Mouse (Mus musculus) Patski (cell line): ENCODE data around the gene Gm884. TPM values are rescaled to one million over a fixed set of nuclear protein-coding genes. Genes with fewer than 3 reads are reported as not detected.
A peak's percentile ranks its signal among the peaks of the same experiment; 100 is the strongest.

Source experiments
- ATAC-seq: fragments of 100-300 bp; one replicate; pipeline ENCODE4 v1.8.0; 2021
- CTCF ChIA-PET: fragments of 350-600 bp; sonication (Branson Sonifier 250); formaldehyde crosslinking; loops from one replicate; lab custom pipeline; 2022; ENCODE audit warnings: inconsistent platforms; lab: Charles Lee
- POLR2A ChIA-PET: fragments of 350-600 bp; sonication (Branson Sonifier 250); formaldehyde crosslinking; loops from one replicate; lab custom pipeline; 2022; ENCODE audit warnings: antibody characterized with exemption, inconsistent platforms; lab: Charles Lee
- DNase-seq: peaks from one replicate; pipeline ENCODE4 v3.0.0-alpha.2; 2011; ENCODE audit warnings: low read depth, low spot score
- H3K27me3 ChIP-seq: fragments of 371-371 bp; one replicate; pipeline ENCODE4 v1.5.1; 2021
- CTCF ChIP-seq: fragments of 100-300 bp; IDR thresholded peaks from one replicate; pipeline ENCODE4 v1.5.1; 2021
- in situ Hi-C: fragments of 300-500 bp; cut with MboI; formaldehyde crosslinking; loops from 3 replicates; pipeline ENCODE4 v1.11.1; 2018; ENCODE audit warnings: low pct_unique_long_range_greater_than_20kb, mixed read lengths
- polyA plus RNA-seq: library from polyadenylated mRNA; unstranded; gene quantifications from one replicate; pipeline ENCODE4 v1.2.3, GENCODE M21; 2021

Gene Gm884
- polyA plus RNA-seq, 1 experiment from 2014 or later = not detected

DNA sequence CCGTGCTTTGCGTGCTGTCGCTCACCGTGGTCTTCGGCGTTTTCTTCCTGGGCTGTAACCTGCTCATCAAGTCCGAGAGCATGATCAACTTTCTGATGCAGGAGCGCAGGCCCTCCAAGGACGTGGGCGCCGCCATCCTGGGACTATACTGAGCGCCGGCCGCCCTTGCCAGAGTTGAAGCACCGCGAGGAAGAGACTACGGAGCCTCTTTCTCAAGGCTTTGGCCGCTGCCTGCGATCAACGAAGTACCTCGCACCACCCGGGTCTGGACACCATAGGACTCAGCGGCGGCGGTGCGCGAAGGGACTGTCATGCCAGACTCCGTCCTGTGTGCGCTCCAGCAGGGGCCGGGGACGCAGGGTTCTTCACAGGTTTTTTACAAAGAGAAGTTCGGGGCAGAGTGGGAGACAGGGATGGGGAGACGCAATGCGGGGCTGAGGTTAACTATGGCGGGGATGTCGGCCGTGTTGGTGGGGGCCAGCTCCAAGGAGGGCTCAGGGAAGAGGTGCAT lies 29.1 kb upstream of the Gm884 start:
- in situ Hi-C loops = no loop called here
- no peak for DNase-seq
- CTCF ChIA-PET = no interaction called here
- TF ChIP-seq CTCF = no peak
- no peak for ATAC-seq
- POLR2A ChIA-PET = no interaction called here
- peaks cover 81% of the 10 kb centered on the region for H3K27me3 ChIP-seq

DNA sequence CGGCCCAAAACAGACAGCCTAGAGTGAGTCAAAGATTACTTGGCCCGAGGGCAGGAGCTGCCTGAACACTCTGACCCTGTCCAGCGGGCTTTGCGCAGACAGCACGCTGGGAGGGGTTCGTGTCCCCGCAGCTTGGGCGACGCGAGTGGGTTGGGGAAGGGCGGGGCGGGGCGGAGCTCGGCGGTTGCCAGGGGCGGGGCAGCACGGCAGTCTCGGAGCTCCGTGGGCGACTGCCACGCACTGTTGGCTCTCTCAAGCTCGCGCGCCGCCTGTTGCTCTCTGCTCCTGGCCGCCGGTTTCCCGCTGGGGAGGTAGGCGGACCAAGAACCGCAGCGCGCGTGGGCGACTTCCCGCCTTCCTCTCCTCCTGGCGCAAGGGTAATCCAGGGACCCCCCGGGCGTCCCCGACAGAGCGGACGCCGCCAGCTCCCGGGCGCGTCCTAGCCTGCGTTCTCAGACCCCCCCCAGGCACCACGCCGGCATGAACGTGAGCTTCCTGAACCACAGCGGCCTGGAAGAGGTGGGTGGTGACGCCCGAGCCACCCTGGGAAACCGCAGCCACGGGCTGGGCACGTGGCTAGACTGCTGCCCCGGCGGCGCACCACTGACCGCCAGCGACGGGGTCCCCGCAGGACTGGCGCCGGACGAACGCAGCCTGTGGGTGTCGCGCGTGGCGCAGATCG lies 28.5 kb upstream of the Gm884 start, which contains the start of gene Rprml:
Rprml (plus strand) TSS at position 270 of the 682 bp plus-strand sequence.
- no peak for TF ChIP-seq CTCF
- peak; percentile 42 for ATAC-seq
- in situ Hi-C loops = no loop called here
- POLR2A ChIA-PET = no interaction called here
- DNase-seq = no peak
- CTCF ChIA-PET = interaction anchor here (0.8 kb wide), 1 partner anchor 11 kb away, joined by 3 read pairs; the partner anchor contains the start of gene Lyzl6
- peaks cover 78% of the 10 kb centered on the region for H3K27me3 ChIP-seq

GRCm38 (mm10) chr11:103648656-103649055 lies 27.7 kb upstream of the Gm884 start:
- TF ChIP-seq CTCF = no peak
- ChIA-PET POLR2A (no interaction called here), CTCF (no interaction called here)
- no peak for DNase-seq
- ATAC-seq = no peak
- in situ Hi-C loops = no loop called here
- H3K27me3 ChIP-seq = peaks cover 75% of the 10 kb centered on the region

DNA sequence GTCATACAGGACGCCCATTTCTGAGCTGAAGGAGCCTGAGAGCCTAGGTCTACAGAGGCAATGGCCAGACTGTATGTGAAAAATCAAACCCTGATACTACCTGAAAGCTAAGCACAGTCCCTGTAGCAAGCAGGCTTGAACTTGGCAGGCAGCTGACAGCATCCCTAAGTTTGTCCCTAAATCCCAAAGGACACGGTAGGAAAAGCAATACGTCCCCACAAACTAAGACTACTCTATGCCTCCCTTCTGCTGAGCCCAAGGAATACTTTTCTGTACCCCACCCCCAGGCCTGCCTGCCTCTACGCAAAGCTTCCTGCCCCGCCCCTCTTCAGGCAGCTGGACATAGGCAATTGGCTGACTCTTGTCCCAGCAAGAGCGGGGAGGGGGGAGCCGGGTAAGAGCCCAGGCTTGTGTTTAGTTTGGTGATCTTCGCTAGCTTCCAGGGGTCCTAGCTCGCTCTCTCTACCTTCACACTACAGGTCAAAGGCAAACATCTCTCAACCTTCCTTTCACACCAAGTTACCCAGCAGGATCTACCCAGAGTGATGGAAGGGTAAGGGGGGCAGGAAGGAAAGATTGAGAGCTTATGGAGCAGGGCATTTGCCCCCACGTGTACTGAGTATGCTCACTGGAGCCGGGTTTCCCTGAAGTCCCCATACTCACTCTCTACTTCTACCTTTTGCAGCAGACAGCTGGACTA lies 27.1 kb upstream of the Gm884 start:
- CTCF ChIA-PET = no interaction called here
- in situ Hi-C loops = no loop called here
- no peak for TF ChIP-seq CTCF
- ATAC-seq = no peak
- peaks cover 71% of the 10 kb centered on the region for H3K27me3 ChIP-seq
- DNase-seq = no peak
- POLR2A ChIA-PET = no interaction called here

DNA sequence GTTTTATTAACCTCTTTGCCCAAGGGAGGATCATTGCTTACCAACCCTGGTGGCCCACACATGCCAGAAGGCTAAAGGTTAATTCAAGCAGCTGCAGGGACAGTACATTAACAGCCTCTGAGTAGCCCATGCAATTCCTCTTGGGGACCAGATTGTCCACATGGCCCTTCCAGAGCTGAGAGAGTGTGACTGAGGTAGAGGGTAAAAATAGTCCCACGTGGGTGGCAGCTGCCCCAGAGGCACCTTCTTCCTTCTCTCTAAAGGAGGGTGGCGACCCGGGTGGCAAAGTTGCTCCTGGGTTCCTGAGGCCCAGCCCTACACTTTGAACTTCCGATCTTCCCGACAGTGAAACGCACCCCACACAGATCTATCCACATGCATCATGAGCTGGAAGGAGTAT lies 25.4 kb upstream of the Gm884 start:
- in situ Hi-C loops = no loop called here
- H3K27me3 ChIP-seq = peaks cover 60% of the 10 kb centered on the region
- POLR2A ChIA-PET = no interaction called here
- CTCF ChIA-PET = no interaction called here
- DNase-seq (no peak), ATAC-seq (no peak)
- no peak for TF ChIP-seq CTCF

DNA sequence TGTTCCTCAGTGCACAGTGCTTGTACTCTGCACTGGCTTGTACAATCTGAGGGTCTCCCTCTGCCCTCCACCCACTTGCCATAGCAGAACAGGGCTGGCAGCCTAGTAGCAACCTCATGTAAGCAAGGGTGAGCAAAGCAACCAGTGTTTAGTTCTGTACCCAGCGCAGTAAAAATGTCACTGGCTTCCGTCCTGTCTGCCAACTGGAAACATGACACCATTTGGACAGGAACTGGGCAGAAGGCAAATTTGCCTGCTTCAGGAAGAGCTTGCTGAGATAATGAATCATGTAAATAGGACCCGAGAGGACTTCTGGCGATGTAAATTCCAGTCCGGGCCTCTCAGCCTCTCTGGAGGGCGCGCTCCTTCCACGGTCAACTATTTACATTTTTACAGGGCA lies 24.8 kb upstream of the Gm884 start:
- CTCF ChIA-PET = no interaction called here
- H3K27me3 ChIP-seq = peaks cover 57% of the 10 kb centered on the region
- DNase-seq (no peak), ATAC-seq (no peak)
- in situ Hi-C loops = no loop called here
- TF ChIP-seq CTCF = no peak
- POLR2A ChIA-PET = no interaction called here

DNA sequence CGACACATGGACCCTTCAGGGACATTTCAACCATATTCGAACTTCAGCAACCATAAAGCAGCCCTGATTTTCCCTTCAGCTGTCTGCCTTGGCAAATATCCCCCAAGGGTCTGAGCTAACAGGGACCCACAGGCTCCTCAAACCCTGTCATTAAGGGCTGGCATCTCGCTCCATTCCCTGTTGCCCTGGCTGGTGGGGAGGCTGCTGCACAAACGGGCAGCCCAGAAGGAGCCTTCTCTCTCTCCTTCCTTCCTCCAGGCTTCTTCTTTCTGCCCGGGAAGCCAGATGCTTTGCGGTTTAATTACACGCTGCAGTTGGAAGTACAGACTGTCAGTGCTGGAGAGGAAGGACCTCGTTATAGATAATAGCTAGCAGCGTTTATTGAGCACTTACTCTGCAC lies 22.3 kb upstream of the Gm884 start:
- in situ Hi-C loops = loop anchor here (5.0 kb wide), 1 partner anchor 269 kb away; no protein-coding TSS in a partner anchor
- peaks cover 62% of the 10 kb centered on the region for H3K27me3 ChIP-seq

GRCm38 (mm10) chr11:103639407-103639946 lies 18.5 kb upstream of the Gm884 start:
- in situ Hi-C loops = no loop called here
- H3K27me3 ChIP-seq = peaks cover 41% of the 10 kb centered on the region
- ATAC-seq (no peak), DNase-seq (no peak)
- ChIA-PET POLR2A (no interaction called here), CTCF (interaction anchor here (0.8 to 2.6 kb wide), 13 partner anchors 10 to 277 kb away, joined by 3 to 14 read pairs (median 4); partner anchors contain the start of genes Gosr2 and Rprml)
- TF ChIP-seq CTCF = peak; percentile 97

More for the DNA sequence above, 22.3 kb upstream of the Gm884 start:
- ChIA-PET POLR2A (no interaction called here), CTCF (interaction anchor here (1.4 kb wide), 1 partner anchor 116 kb away, joined by 3 read pairs; no protein-coding TSS in a partner anchor)
- DNase-seq = no peak
- ATAC-seq = no peak
- no peak for TF ChIP-seq CTCF

GRCm38 (mm10) chr11:103638790-103639189 lies 17.9 kb upstream of the Gm884 start, which contains the start of gene Lyzl6:
TSS of gene Lyzl6 (minus strand) at chr11:103638890.
- CTCF ChIA-PET = interaction anchor here (0.8 to 2.6 kb wide), 12 partner anchors 10 to 277 kb away, joined by 3 to 14 read pairs (median 4); partner anchors contain the start of gene Rprml
- H3K27me3 ChIP-seq = peaks cover 46% of the 10 kb centered on the region
- in situ Hi-C loops = no loop called here
- TF ChIP-seq CTCF = no peak
- DNase-seq (no peak), ATAC-seq (no peak)
- POLR2A ChIA-PET = no interaction called here

DNA sequence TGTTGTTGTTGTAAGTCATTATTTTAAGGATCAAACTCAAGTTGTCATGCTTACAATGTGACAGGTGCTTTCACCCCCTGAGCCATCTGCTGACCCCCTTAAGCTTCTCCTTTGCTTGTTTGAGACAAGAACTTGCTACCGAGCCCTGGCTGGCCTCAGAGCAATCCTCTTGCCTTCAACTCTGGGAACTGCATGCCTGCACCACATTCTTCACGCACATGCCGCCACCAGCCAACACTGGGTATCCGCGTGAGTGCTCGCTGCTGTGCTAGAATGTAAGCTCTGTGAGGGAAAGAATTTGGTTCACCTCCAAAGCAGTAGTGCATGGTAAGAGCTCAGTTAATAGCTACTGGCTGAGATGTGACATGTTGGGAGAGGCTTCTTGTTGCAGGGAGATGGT lies 15.3 kb upstream of the Gm884 start:
- ChIA-PET POLR2A (no interaction called here), CTCF (no interaction called here)
- H3K27me3 ChIP-seq = peaks cover 44% of the 10 kb centered on the region
- no peak for ATAC-seq
- no peak for TF ChIP-seq CTCF
- in situ Hi-C loops = no loop called here
- DNase-seq = no peak
